Mouse (Mus musculus) left cerebral cortex, postnatal 14 days (tissue): ENCODE results near the gene Zcchc17. TPM values are rescaled to one million over a fixed set of nuclear protein-coding genes. Genes with fewer than 3 reads are reported as not detected.

ENCODE experiments used
- total RNA-seq, 2 experiments: library from RNA; stranded (reverse); gene quantifications; 2 replicates each; pipeline ENCODE4 v1.2.3; 2021

Gene Zcchc17
- total RNA-seq, 2 experiments from 2014 or later = 57.9 to 61.8 TPM

Other genes starting within 250 kb of the Zcchc17 start
- gene Hcrtr1, start 220.6 kb downstream of the Zcchc17 start, total RNA-seq = 1 to 10 TPM; 5.8 to 6.3 TPM
- 1 to 10 TPM; 4.1 to 4.2 TPM for gene Tinagl1, start 184.8 kb downstream of the Zcchc17 start, total RNA-seq
- not detected for gene Gm853, start 137.5 kb downstream of the Zcchc17 start, total RNA-seq
- gene Serinc2, start 80.7 kb downstream of the Zcchc17 start, total RNA-seq = 1 to 10 TPM; 3.5 to 3.8 TPM
- gene Fabp3, start 51.3 kb downstream of the Zcchc17 start, total RNA-seq = 100 to 1,000 TPM; 198 to 207 TPM
- not detected for gene Gm10570, start 51.3 kb downstream of the Zcchc17 start, total RNA-seq
- 10 to 100 TPM; 23.5 to 26.3 TPM for gene Snrnp40, start 189 bp upstream of the Zcchc17 start, total RNA-seq
- 10 to 100 TPM; 32.9 to 38.5 TPM for gene Nkain1, start 214.2 kb upstream of the Zcchc17 start, total RNA-seq